Mouse (Mus musculus): Measurements from ENCODE around the gene Agbl3. TPM values are rescaled to one million over a fixed set of nuclear protein-coding genes. Genes with fewer than 3 reads are reported as not detected.

The Agbl3 gene
- polyA plus RNA-seq, 1 experiment, result 1.0 TPM

GRCm38 (mm10) chr6:34747846-34748245 lies 32.4 kb upstream of the Agbl3 start:
- Histone ChIP-seq H3K4me1 (ENCODE audit: control insufficient read depth, insufficient read depth, insufficient read length) (no peaks in the 10 kb centered on the region), H3K36me3 (ENCODE audit: control insufficient read depth, insufficient read depth, low read length) (no peaks in the 10 kb centered on the region), H3K4me3 (ENCODE audit: extremely low read depth, insufficient read depth, insufficient read length) (no peak overlapping the region), H3K27me3 (ENCODE audit: control insufficient read depth, insufficient read depth, low read length) (0 out of 2 replicates have a peak, but pooled peaks cover 1% of the 10 kb centered on the region), H3K27ac (ENCODE audit: insufficient read depth, low read length) (no peak overlapping the region)
- TF ChIP-seq CTCF (IDR thresholded peaks at IDR 0.05; ENCODE audit: extremely low read depth, insufficient read depth, insufficient read length, insufficient replicate concordance), result no peak
- no peak for TF ChIP-seq POLR2A (IDR thresholded peaks at IDR 0.05; ENCODE audit: low read depth, low read length)
- DNase-seq (ENCODE audit: low read depth in 1 of 2, low spot score in 2 of 2), result no peak
- 81% methylated on average over 6 of the region's 6 CpGs for WGBS

GRCm38 (mm10) chr6:34748566-34748965 lies 31.7 kb upstream of the Agbl3 start:
- Histone ChIP-seq H3K27me3 (ENCODE audit: control insufficient read depth, insufficient read depth, low read length) (0 out of 2 replicates have a peak, but pooled peaks cover 1% of the 10 kb centered on the region), H3K4me3 (ENCODE audit: extremely low read depth, insufficient read depth, insufficient read length) (no peak overlapping the region), H3K4me1 (ENCODE audit: control insufficient read depth, insufficient read depth, insufficient read length) (no peaks in the 10 kb centered on the region), H3K36me3 (ENCODE audit: control insufficient read depth, insufficient read depth, low read length) (no peaks in the 10 kb centered on the region), H3K27ac (ENCODE audit: insufficient read depth, low read length) (no peak overlapping the region)
- TF ChIP-seq CTCF (IDR thresholded peaks at IDR 0.05; ENCODE audit: extremely low read depth, insufficient read depth, insufficient read length, insufficient replicate concordance) (no peak), POLR2A (IDR thresholded peaks at IDR 0.05; ENCODE audit: low read depth, low read length) (no peak)
- WGBS, result 88% methylated on average over 11 of the region's 11 CpGs
- no peak for DNase-seq (ENCODE audit: low read depth in 1 of 2, low spot score in 2 of 2)

DNA sequence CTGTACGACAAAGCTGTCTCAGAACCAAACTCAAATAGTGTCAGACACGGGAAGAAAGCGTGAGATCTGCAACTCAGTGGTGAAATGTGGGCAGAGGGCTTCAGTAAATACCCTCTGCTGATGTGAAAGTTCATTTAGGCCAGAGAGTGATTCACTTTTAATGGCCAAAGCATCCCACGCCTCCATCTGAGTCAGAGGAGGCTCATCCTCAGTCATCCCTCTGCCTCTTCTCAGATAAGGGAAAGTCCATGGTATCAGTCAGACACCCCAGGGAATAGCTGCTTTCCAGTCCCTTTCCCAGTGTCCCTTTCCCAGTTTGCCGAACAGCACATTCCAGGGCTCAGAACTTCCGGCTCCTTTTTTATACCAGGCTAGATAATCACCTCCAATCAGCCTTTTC lies 30.7 kb upstream of the Agbl3 start:
- H3K27ac ChIP-seq (ENCODE audit: insufficient read depth, low read length), result no peak overlapping the region
- no peak overlapping the region for H3K4me3 ChIP-seq (ENCODE audit: extremely low read depth, insufficient read depth, insufficient read length)
- H3K36me3 ChIP-seq (ENCODE audit: control insufficient read depth, insufficient read depth, low read length), result no peaks in the 10 kb centered on the region
- WGBS, result 84% methylated on average over 6 of the region's 6 CpGs
- no peak for DNase-seq (ENCODE audit: low read depth in 1 of 2, low spot score in 2 of 2)
- H3K27me3 ChIP-seq (ENCODE audit: control insufficient read depth, insufficient read depth, low read length), result no peaks in the 10 kb centered on the region
- TF ChIP-seq POLR2A (IDR thresholded peaks at IDR 0.05; ENCODE audit: low read depth, low read length) (no peak), CTCF (IDR thresholded peaks at IDR 0.05; ENCODE audit: extremely low read depth, insufficient read depth, insufficient read length, insufficient replicate concordance) (no peak)
- H3K4me1 ChIP-seq (ENCODE audit: control insufficient read depth, insufficient read depth, insufficient read length), result no peaks in the 10 kb centered on the region

- H3K27ac ChIP-seq (ENCODE audit: insufficient read depth, low read length), result no peak overlapping the region
- no peak overlapping the region for H3K4me3 ChIP-seq (ENCODE audit: extremely low read depth, insufficient read depth, insufficient read length)
- WGBS, result 74% methylated on average over 7 of the region's 7 CpGs
- no peaks in the 10 kb centered on the region for H3K4me1 ChIP-seq (ENCODE audit: control insufficient read depth, insufficient read depth, insufficient read length)
- H3K36me3 ChIP-seq (ENCODE audit: control insufficient read depth, insufficient read depth, low read length), result no peaks in the 10 kb centered on the region
- H3K27me3 ChIP-seq (ENCODE audit: control insufficient read depth, insufficient read depth, low read length), result no peaks in the 10 kb centered on the region
- no peak for DNase-seq (ENCODE audit: low read depth in 1 of 2, low spot score in 2 of 2)
- TF ChIP-seq CTCF (IDR thresholded peaks at IDR 0.05; ENCODE audit: extremely low read depth, insufficient read depth, insufficient read length, insufficient replicate concordance) (no peak), POLR2A (IDR thresholded peaks at IDR 0.05; ENCODE audit: low read depth, low read length) (no peak)
These were observed 29.6 kb upstream of the Agbl3 start for GRCm38 (mm10) chr6:34750487-34751120.

GRCm38 (mm10) chr6:34751625-34752024 lies 28.6 kb upstream of the Agbl3 start:
- H3K27ac ChIP-seq (ENCODE audit: insufficient read depth, low read length), result no peak overlapping the region

GRCm38 (mm10) chr6:34754448-34754847 lies 25.8 kb upstream of the Agbl3 start:
- H3K4me1 ChIP-seq (ENCODE audit: control insufficient read depth, insufficient read depth, insufficient read length), result no peaks in the 10 kb centered on the region
- 38% methylated on average over 5 of the region's 5 CpGs for WGBS
- no peaks in the 10 kb centered on the region for H3K36me3 ChIP-seq (ENCODE audit: control insufficient read depth, insufficient read depth, low read length)
- no peak for DNase-seq (ENCODE audit: low read depth in 1 of 2, low spot score in 2 of 2)
- H3K27me3 ChIP-seq (ENCODE audit: control insufficient read depth, insufficient read depth, low read length), result no peaks in the 10 kb centered on the region
- H3K4me3 ChIP-seq (ENCODE audit: extremely low read depth, insufficient read depth, insufficient read length), result no peak overlapping the region
- no peak overlapping the region for H3K27ac ChIP-seq (ENCODE audit: insufficient read depth, low read length)
- TF ChIP-seq POLR2A (IDR thresholded peaks at IDR 0.05; ENCODE audit: low read depth, low read length), result no peak

More at GRCm38 (mm10) chr6:34751625-34752024, 28.6 kb upstream of the Agbl3 start:
- no peak overlapping the region for H3K4me3 ChIP-seq (ENCODE audit: extremely low read depth, insufficient read depth, insufficient read length)
- H3K4me1 ChIP-seq (ENCODE audit: control insufficient read depth, insufficient read depth, insufficient read length), result no peaks in the 10 kb centered on the region
- H3K27me3 ChIP-seq (ENCODE audit: control insufficient read depth, insufficient read depth, low read length), result no peaks in the 10 kb centered on the region
- TF ChIP-seq CTCF (IDR thresholded peaks at IDR 0.05; ENCODE audit: extremely low read depth, insufficient read depth, insufficient read length, insufficient replicate concordance) (no peak), POLR2A (IDR thresholded peaks at IDR 0.05; ENCODE audit: low read depth, low read length) (no peak)
- H3K36me3 ChIP-seq (ENCODE audit: control insufficient read depth, insufficient read depth, low read length), result no peaks in the 10 kb centered on the region
- DNase-seq (ENCODE audit: low read depth in 1 of 2, low spot score in 2 of 2), result no peak

DNA sequence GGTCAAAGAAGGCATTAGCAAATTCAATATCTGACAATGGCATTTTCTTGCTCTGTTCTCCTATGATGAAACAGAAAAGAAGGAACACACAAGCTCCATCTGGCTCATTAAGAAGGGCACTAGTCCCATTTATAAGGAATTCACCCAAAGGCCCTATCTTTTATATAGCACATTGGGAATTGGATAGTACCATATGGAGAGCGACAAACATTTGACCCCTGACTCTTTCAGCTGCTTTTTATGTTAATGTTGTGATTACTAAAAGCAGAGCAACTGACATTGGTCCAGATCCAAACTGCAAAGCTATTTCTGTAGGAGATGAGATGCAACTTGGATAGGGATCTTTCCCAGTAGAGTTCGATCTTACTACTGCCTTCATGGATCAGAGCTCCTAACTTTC lies 21.9 kb upstream of the Agbl3 start:
- no peak for DNase-seq (ENCODE audit: low read depth in 1 of 2, low spot score in 2 of 2)
- no peaks in the 10 kb centered on the region for H3K36me3 ChIP-seq (ENCODE audit: control insufficient read depth, insufficient read depth, low read length)
- H3K4me3 ChIP-seq (ENCODE audit: extremely low read depth, insufficient read depth, insufficient read length), result no peak overlapping the region
- H3K27ac ChIP-seq (ENCODE audit: insufficient read depth, low read length), result no peak overlapping the region
- WGBS, result 84% methylated on average over 2 of the region's 2 CpGs
- H3K27me3 ChIP-seq (ENCODE audit: control insufficient read depth, insufficient read depth, low read length), result no peaks in the 10 kb centered on the region
- H3K4me1 ChIP-seq (ENCODE audit: control insufficient read depth, insufficient read depth, insufficient read length), result no peaks in the 10 kb centered on the region
- TF ChIP-seq POLR2A (IDR thresholded peaks at IDR 0.05; ENCODE audit: low read depth, low read length) (no peak), CTCF (IDR thresholded peaks at IDR 0.05; ENCODE audit: extremely low read depth, insufficient read depth, insufficient read length, insufficient replicate concordance) (no peak)

All from spleen, adult 2 months (tissue).